In genomic region chr17:8463482-8464128, GRCm38 (mm10) we compare ENCODE assay signal across 8 mouse cellular contexts. TPM values are rescaled to one million over a fixed set of nuclear protein-coding genes. Genes with fewer than 3 reads are reported as not detected.
A peak's percentile ranks its signal among the peaks of the same experiment; 100 is the strongest.
DNase-seq lines count a peak whose midpoint lies in the region; ATAC-seq and TF ChIP-seq lines count a peak whose summit lies in the region.

No protein-coding gene starts in this region.

- WGBS in forebrain, postnatal 0 days = 27% methylated on average over 9 of the region's 9 CpGs
- 29% methylated on average over 9 of the region's 9 CpGs for WGBS in limb, embryonic 10.5 days
- WGBS in stomach, embryonic 14.5 days = 23% methylated on average over 9 of the region's 9 CpGs

- H3K27ac ChIP-seq in ES-E14 (ENCODE audit: insufficient read depth, low read depth, low read length, poor library complexity, severe bottlenecking) = no peak overlapping the region
- H3K27ac ChIP-seq in forebrain, postnatal 0 days (ENCODE audit: low read depth, low read length) = no peak overlapping the region
- H3K27ac ChIP-seq in limb, embryonic 10.5 days = no peak overlapping the region
- no peak overlapping the region for H3K27ac ChIP-seq in stomach, embryonic 14.5 days (ENCODE audit: low read length)

- no peak overlapping the region for H3K4me2 ChIP-seq in forebrain, postnatal 0 days (ENCODE audit: low read depth)
- no peak overlapping the region for H3K4me2 ChIP-seq in stomach, embryonic 14.5 days (replicated peaks; ENCODE audit: low read depth, low read length)

- DNase-seq in 3134 (ENCODE audit: extremely low read depth, insufficient read length, low spot score) (peak; percentile 17), ES-E14 (ENCODE audit: low read depth, low spot score) (peak; percentile 85)
- DNase-seq in cerebellum, adult 11-12 months = peak; percentile 59
- peak; percentile 90 for DNase-seq in forebrain, postnatal 0 days
- peak; percentile 57 for DNase-seq in kidney, adult 18-20 months
- peak; percentile 79 for DNase-seq in limb, embryonic 10.5 days (ENCODE audit: low spot score)

- no peaks in the 10 kb centered on the region for H3K27me3 ChIP-seq in forebrain, postnatal 0 days (ENCODE audit: insufficient read depth, low read length)
- peaks cover 46% of the 10 kb centered on the region for H3K27me3 ChIP-seq in limb, embryonic 10.5 days (ENCODE audit: low read depth, poor library complexity, severe bottlenecking)
- H3K27me3 ChIP-seq in stomach, embryonic 14.5 days (ENCODE audit: control insufficient read depth, insufficient read depth, low read length) = no peaks in the 10 kb centered on the region

- peak; percentile 95 for TF ChIP-seq CTCF in forebrain, postnatal 0 days (IDR thresholded peaks at IDR 0.05; ENCODE audit: low read depth)

- no peaks in the 10 kb centered on the region for H3K36me3 ChIP-seq in ES-E14 (ENCODE audit: control insufficient read depth, insufficient read depth, low read length, poor library complexity, severe bottlenecking)
- no peaks in the 10 kb centered on the region for H3K36me3 ChIP-seq in forebrain, postnatal 0 days (ENCODE audit: insufficient read depth)
- no peaks in the 10 kb centered on the region for H3K36me3 ChIP-seq in limb, embryonic 10.5 days
- H3K36me3 ChIP-seq in stomach, embryonic 14.5 days (ENCODE audit: control insufficient read depth, insufficient read depth, low read length) = no peaks in the 10 kb centered on the region

- H3K4me1 ChIP-seq in ES-E14 (ENCODE audit: control insufficient read depth in 2 of 2, insufficient read depth in 2 of 2, low read length in 2 of 2, poor library complexity in 1 of 2) = peaks cover 0 to 4% of the 10 kb centered on the region in 2 experiments; a peak in 1 of 4 replicates
- no peaks in the 10 kb centered on the region for H3K4me1 ChIP-seq in forebrain, postnatal 0 days (ENCODE audit: insufficient read depth)
- H3K4me1 ChIP-seq in limb, embryonic 10.5 days = no peaks in the 10 kb centered on the region
- H3K4me1 ChIP-seq in stomach, embryonic 14.5 days (ENCODE audit: control insufficient read depth, insufficient read depth, low read length) = no peaks in the 10 kb centered on the region

- H3K9ac ChIP-seq in ES-E14 (ENCODE audit: insufficient read depth, low read depth, low read length, poor library complexity, severe bottlenecking) = no peak overlapping the region
- no peak overlapping the region for H3K9ac ChIP-seq in forebrain, postnatal 0 days
- no peak overlapping the region for H3K9ac ChIP-seq in stomach, embryonic 14.5 days (replicated peaks; ENCODE audit: low read depth, low read length)

- in situ Hi-C loops in ES-E14 (cut with MboI; ENCODE audit: low sequenced_read_pairs in 2 of 2, unreplicated experiment in 2 of 2) = loop anchor here in 1 of 2 experiments (10.0 kb wide), 1 partner anchor 131 kb away; no protein-coding TSS in a partner anchor

- peak; percentile 94 for ATAC-seq in forebrain, postnatal 0 days
- peak; percentile 64; the same call in 1 of the 2 replicates for ATAC-seq in monocyte, adult 5-6 weeks (replicated peaks; ENCODE audit: insufficient number of reproducible peaks, low FRiP score, low TSS enrichment, poor library complexity, severe bottlenecking)
- peak; percentile 37; the same call in 1 of the 2 replicates for ATAC-seq in stomach, embryonic 14.5 days (ENCODE audit: insufficient number of reproducible peaks, insufficient read depth, low FRiP score, low read depth)

- H3K9me3 ChIP-seq in ES-E14 (ENCODE audit: control insufficient read depth, insufficient read depth, low read depth, low read length) = no peaks in the 10 kb centered on the region
- no peaks in the 10 kb centered on the region for H3K9me3 ChIP-seq in forebrain, postnatal 0 days (ENCODE audit: low read length)
- no peaks in the 10 kb centered on the region for H3K9me3 ChIP-seq in limb, embryonic 10.5 days (replicated peaks)
- no peaks in the 10 kb centered on the region for H3K9me3 ChIP-seq in stomach, embryonic 14.5 days (ENCODE audit: control insufficient read depth, low read depth, low read length)

- no peak overlapping the region for H3K4me3 ChIP-seq in ES-E14 (ENCODE audit: insufficient read depth in 1 of 2, low read depth in 1 of 2, low read length in 2 of 2, poor library complexity in 1 of 2, severe bottlenecking in 1 of 2)
- H3K4me3 ChIP-seq in forebrain, postnatal 0 days (ENCODE audit: low read depth, low read length) = no peak overlapping the region
- H3K4me3 ChIP-seq in limb, embryonic 10.5 days = no peak overlapping the region
- no peak overlapping the region for H3K4me3 ChIP-seq in stomach, embryonic 14.5 days (ENCODE audit: low read depth, low read length)

TF ChIP-seq in ES-E14, 5 proteins besides CTCF, POLR2A, EP300 and RAD21:
- TF ChIP-seq ZC3H11A (IDR thresholded peaks at IDR 0.05; ENCODE audit: borderline replicate concordance, low read depth, low read length) = no peak; the same call in 1 of the 2 replicates
- TF ChIP-seq ZNF384 (IDR thresholded peaks at IDR 0.05; ENCODE audit: low read depth, low read length) = no peak
- no peak for TF ChIP-seq MAFK (IDR thresholded peaks at IDR 0.05; ENCODE audit: insufficient read depth, low read depth, low read length)
- no peak for TF ChIP-seq HCFC1 (IDR thresholded peaks at IDR 0.05; ENCODE audit: borderline replicate concordance, insufficient read depth, low read length)
- TF ChIP-seq CHD2 (IDR thresholded peaks at IDR 0.05; ENCODE audit: low read depth, low read length) = no peak

RNA-seq across cellular contexts. Expression of gene T, which starts 29.4 kb away (rescaled TPM):
- 1.7 and 3.5 TPM in 2 replicates for total RNA-seq in ES-E14 (2012; rRNA removed)
- total RNA-seq in forebrain, postnatal 0 days (2014; rRNA removed) = 2.1 TPM in 1 of 2 replicates, not detected in the other
- polyA plus RNA-seq in forebrain, postnatal 0 days (2015; fragmentation: Nextera tagmentation; extraction: Ambion mirVana) = 0.13 and 0.17 TPM in 2 replicates
- 0.93 and 1.2 TPM in 2 replicates for polyA plus RNA-seq in limb, embryonic 10.5 days (2016; fragmentation: Nextera tagmentation; extraction: Ambion mirVana)
- not detected in 3 replicates for total RNA-seq in monocyte, adult 5-6 weeks (2017)
- 0.71 and 0.87 TPM in 2 replicates for polyA plus RNA-seq in stomach, embryonic 14.5 days (2014; fragmentation: Nextera tagmentation; extraction: Ambion mirVana)

Comparison
In these comparisons a context has a peak if more than half of its experiments do, and no peak if none do; other contexts are left out.
1. DNase-seq: peak in every context shown above with its lines; median percentile 90 in forebrain, postnatal 0 days; 85 in ES-E14; 79 in limb, embryonic 10.5 days; 59 in cerebellum, adult 11-12 months; 57 in kidney, adult 18-20 months; 17 in 3134.
2. ATAC-seq: peak in every context shown above with its lines; median percentile 94 in forebrain, postnatal 0 days; 64 in monocyte, adult 5-6 weeks; 37 in stomach, embryonic 14.5 days.